Mouse (Mus musculus): Measurements from ENCODE around the gene Nanos1.

Nanos1 gene

DNA sequence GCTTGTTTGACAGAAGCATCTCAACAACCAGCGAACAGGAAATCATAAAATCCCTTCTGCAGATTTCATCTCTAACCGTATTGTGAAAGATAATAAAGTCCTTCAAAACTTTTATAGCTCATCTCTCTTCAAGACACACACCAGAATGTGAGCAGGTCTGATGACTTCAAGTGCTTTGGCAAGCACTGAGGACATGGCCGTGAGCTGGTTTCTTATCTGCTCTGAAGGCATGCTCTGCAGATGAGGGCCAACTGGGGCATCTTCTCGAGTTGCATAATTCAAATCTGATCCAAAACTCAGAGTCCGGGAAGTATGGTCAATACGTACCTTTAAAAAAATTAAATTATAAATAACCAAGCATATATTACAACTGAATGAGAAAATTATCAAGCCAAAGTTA is 17.6 kb downstream of the Nanos1 start:
- CTCF ChIA-PET = no interaction called here
- POLR2A ChIA-PET = interaction anchor here in 2 of 4 experiments (0.6 to 13.8 kb wide), 6 partner anchors 8 to 17 kb away, joined by 3 to 434 read pairs (median 42); partner anchors contain the start of genes Eif3a (in 2 of the 2) and Nanos1 (in 1 of the 2)

DNA sequence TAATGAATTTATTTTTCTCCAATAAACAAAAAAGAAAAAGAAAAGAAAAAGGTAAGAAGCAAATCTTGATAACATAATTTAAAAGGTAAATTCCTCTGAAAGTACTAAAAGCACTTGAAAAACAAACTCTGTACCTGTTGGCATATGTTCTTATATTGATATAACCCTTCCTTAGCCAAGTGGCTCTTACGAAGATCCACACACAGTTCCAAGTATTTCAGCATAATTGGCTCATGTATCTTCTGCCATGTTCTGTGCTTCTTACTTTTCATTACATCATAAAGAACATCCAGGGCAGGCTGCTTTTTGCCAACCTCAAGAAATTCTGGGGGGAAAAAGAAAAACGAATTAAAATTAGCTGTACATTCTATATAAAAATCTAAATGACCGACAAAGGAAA is 26.2 kb downstream of the Nanos1 start:
- ChIA-PET POLR2A (interaction anchor here in 2 of 4 experiments (1.7 to 16.2 kb wide), 9 partner anchors 9 to 61 kb away, joined by 3 to 434 read pairs (median 20); partner anchors contain the start of genes Eif3a (in 2 of the 2) and Nanos1 (in 1 of the 2)), CTCF (no interaction called here)

DNA sequence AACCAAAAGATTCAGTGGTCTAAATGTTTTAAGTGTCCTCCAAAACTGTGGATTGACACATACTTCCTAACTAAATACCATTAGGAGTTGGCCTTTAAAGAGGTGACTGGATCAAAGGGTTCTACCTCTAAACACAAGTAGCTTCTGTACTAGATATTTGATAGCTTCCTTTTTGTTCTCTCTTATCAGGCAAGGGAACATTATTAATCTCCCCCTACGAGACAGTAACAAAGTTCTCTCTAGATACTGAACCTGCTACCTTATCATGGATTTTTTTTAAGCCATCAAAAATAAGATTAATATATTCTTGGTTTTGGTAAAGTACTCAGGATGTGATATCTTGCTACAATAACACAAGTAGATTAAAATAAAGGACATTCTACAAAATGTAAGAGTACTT is 28.9 kb downstream of the Nanos1 start:
- CTCF ChIA-PET = no interaction called here
- POLR2A ChIA-PET = interaction anchor here in 2 of 4 experiments (0.7 to 16.2 kb wide), 15 partner anchors 11 to 204 kb away, joined by 3 to 434 read pairs (median 6); partner anchors contain the start of genes Cacul1 (in 2 of the 2), Nanos1 (in 2 of the 2) and Fam45a (in 1 of the 2)

- ChIA-PET CTCF (interaction anchor here in 2 of 4 experiments (0.6 to 0.7 kb wide), 2 partner anchors 9 to 304 kb away, joined by 3 to 4 read pairs; no protein-coding TSS in a partner anchor), POLR2A (interaction anchor here (0.6 to 16.2 kb wide), 37 partner anchors 8 to 1816 kb away, joined by 3 to 434 read pairs (median 4); partner anchors contain the start of genes Fam45a (in 3 of the 4), Cacul1 (in 2 of the 4), Nanos1 (in 2 of the 4) and Grk5 (in 1 of the 4))
Measured at GRCm38 (mm10) chr19:60787465-60788150, 31.8 kb downstream of the Nanos1 start.

DNA sequence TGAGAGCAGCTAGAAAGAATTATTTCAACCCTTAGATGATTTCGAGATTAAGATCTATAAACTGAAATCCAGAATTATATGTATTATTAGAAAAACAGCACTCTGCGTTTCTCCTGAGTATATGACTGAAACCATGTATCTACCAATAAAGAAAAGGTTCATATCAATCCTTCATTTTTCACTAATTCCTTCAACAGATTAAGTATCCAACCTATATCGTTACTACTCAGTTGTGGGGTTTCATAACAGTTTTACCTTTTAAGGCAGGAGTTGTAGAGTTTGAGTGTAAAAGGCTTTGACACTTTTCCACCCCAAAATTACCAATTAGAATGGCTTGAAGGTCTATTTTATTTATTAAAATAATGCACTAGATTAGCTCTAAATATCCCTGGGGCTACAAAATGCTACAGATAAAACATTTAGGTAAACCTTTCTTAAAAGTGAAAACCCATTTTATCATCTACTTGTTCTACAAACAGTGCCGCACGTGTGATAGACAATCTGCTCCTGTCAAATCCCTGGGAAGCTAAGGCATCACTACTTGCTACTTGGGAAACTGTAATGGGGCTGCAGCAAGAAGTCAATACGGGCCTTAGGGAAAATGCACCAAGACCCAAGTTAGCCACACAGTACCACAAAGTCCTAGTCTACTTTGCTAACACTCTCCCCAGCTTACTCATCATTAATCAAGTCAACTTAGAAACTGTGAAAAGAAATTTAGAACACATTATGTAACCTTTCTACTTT is 32.6 kb downstream of the Nanos1 start:
- CTCF ChIA-PET = interaction anchor here in 1 of 4 experiments (0.7 kb wide), 1 partner anchor 10 kb away, joined by 3 read pairs; no protein-coding TSS in a partner anchor
- POLR2A ChIA-PET = interaction anchor here (0.6 to 16.2 kb wide), 42 partner anchors 9 to 1817 kb away, joined by 3 to 434 read pairs (median 4); partner anchors contain the start of genes Fam45a (in 3 of the 4), Nanos1 (in 3 of the 4), Cacul1 (in 2 of the 4) and Zfp950 (in 2 of the 4)

GRCm38 (mm10) chr19:60789452-60789851 is 33.7 kb downstream of the Nanos1 start:
- POLR2A ChIA-PET = interaction anchor here (0.6 to 16.2 kb wide), 25 partner anchors 10 to 351 kb away, joined by 3 to 434 read pairs (median 8); partner anchors contain the start of genes Fam45a (in 3 of the 4), Nanos1 (in 3 of the 4), Cacul1 (in 1 of the 4) and Grk5 (in 1 of the 4)
- CTCF ChIA-PET = interaction anchor here in 1 of 4 experiments (0.7 kb wide), 1 partner anchor 208 kb away, joined by 8 read pairs; the partner anchor contains the start of gene Cacul1

DNA sequence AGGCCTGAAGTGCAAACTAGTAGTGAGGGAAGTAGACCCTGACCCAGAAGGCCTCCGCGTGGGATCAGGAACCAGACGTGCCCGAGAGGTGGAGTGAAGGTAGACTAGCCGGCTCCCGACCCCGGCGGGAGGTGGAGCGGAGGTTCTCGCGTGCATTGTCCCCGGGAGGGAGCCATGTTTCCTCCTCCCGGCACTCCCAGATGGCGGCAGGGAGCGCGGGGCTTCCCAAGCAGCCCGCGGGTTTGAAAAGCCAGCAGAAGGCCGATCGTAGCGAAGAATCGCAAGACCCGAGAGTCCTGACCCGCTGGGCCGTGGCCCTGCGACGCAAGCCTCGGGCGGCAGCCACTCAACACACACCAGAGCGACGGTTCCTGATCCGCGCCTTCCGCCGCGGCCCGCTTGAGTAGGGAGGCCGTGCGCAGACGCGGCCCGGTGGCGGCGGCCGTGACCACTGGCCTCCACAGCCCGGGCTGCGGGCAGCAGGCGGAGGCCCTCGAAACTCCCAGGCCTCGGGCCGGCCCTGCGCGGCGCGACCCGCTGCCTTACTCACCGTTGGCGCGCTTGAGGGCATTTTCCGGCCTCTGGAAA is 34.2 kb downstream of the Nanos1 start:
- ChIA-PET CTCF (interaction anchor here in 1 of 4 experiments (0.7 kb wide), 1 partner anchor 209 kb away, joined by 8 read pairs; the partner anchor contains the start of gene Cacul1), POLR2A (interaction anchor here (0.8 to 16.2 kb wide), 45 partner anchors 7 to 437 kb away, joined by 3 to 434 read pairs (median 7); partner anchors contain the start of genes Fam45a (in 4 of the 4), Nanos1 (in 3 of the 4), Cacul1 (in 2 of the 4) and Grk5 (in 2 of the 4))

- ChIA-PET POLR2A (interaction anchor here (0.8 to 16.2 kb wide), 45 partner anchors 8 to 437 kb away, joined by 3 to 434 read pairs (median 6); partner anchors contain the start of genes Fam45a (in 4 of the 4), Nanos1 (in 3 of the 4), Cacul1 (in 2 of the 4) and Grk5 (in 2 of the 4)), CTCF (no interaction called here)
Measured at GRCm38 (mm10) chr19:60790551-60791161, 34.9 kb downstream of the Nanos1 start, which contains the start of gene Eif3a. Eif3a (minus strand) TSS chr19:60790658.

GRCm38 (mm10) chr19:60791164-60791563 is 35.4 kb downstream of the Nanos1 start:
- CTCF ChIA-PET = no interaction called here
- POLR2A ChIA-PET = interaction anchor here (0.9 to 16.2 kb wide), 46 partner anchors 8 to 474 kb away, joined by 3 to 434 read pairs (median 6); partner anchors contain the start of genes Fam45a (in 4 of the 4), Nanos1 (in 3 of the 4), Cacul1 (in 2 of the 4) and Grk5 (in 2 of the 4)

GRCm38 (mm10) chr19:60793170-60793707 is 37.5 kb downstream of the Nanos1 start:
- CTCF ChIA-PET = no interaction called here
- POLR2A ChIA-PET = interaction anchor here in 2 of 4 experiments (0.6 to 3.5 kb wide), 2 partner anchors 18 to 431 kb away, joined by 3 to 45 read pairs; partner anchors contain the start of gene Fam45a (in 1 of the 2)

DNA sequence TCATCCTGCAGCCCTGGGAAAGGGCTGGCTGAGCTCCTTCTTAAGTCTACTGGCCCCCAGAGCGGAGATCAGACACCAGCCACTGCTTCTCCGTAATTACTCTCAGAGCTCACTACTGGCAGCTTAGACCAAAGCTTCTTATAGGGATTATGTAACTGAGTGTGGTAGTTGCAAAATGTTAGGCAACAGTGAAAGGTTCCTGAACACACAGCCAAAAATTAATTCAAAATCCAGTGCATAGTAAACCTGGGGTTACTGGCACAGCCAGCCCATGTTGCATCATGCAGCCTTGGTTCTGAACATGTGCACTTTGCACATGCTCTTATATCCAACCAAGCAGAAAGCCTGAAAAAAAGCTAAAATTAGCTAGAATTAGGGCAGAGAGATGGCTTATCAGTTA is 39.5 kb downstream of the Nanos1 start:
- POLR2A ChIA-PET = interaction anchor here in 2 of 4 experiments (0.6 to 1.7 kb wide), 13 partner anchors 8 to 214 kb away, joined by 3 to 11 read pairs (median 4); partner anchors contain the start of genes Cacul1 (in 2 of the 2) and Fam45a (in 2 of the 2)
- CTCF ChIA-PET = interaction anchor here in 1 of 4 experiments (1.4 kb wide), 1 partner anchor 17 kb away, joined by 3 read pairs; no protein-coding TSS in a partner anchor

GRCm38 (mm10) chr19:60797415-60797814 is 41.6 kb downstream of the Nanos1 start:
- POLR2A ChIA-PET = interaction anchor here in 1 of 4 experiments (1.0 kb wide), 1 partner anchor 13 kb away, joined by 6 read pairs; no protein-coding TSS in a partner anchor

GRCm38 (mm10) chr19:60799867-60800569 is 44.2 kb downstream of the Nanos1 start:
- CTCF ChIA-PET = no interaction called here
- POLR2A ChIA-PET = interaction anchor here in 1 of 4 experiments (1.2 kb wide), 1 partner anchor 10 kb away, joined by 3 read pairs; the partner anchor contains the start of gene Eif3a

More at GRCm38 (mm10) chr19:60797415-60797814, 41.6 kb downstream of the Nanos1 start:
- CTCF ChIA-PET = no interaction called here

DNA sequence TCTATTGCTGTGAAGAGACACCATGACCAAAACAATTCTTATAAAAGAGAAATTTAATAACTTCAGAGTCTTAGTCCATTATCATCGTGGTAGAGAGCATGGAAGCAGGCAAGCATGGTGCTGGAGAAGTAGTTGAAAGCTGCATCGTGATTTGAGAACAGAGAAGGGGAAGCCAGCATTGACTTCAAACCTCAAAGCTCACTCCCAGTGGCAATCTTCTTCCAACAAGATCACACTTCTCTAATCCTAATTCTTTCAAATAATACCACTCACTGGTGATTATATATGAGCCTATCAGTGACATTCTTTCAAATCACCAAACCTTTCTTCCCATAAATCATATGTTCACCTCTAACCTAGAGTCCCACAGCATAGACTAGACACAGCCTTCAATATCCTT is 49.1 kb downstream of the Nanos1 start:
- ChIA-PET CTCF (no interaction called here), POLR2A (interaction anchor here in 3 of 4 experiments (1.3 to 2.0 kb wide), 7 partner anchors 9 to 17 kb away, joined by 4 to 9 read pairs (median 5); partner anchors contain the start of gene Eif3a (in 3 of the 3))
